Mouse (Mus musculus) gonadal fat pad, adult 2 months (tissue): ENCODE results near the gene Hadh. TPM values are rescaled to one million over a fixed set of nuclear protein-coding genes. Genes with fewer than 3 reads are reported as not detected.

ENCODE experiments used
- DNase-seq: peaks from one replicate; pipeline ENCODE4 v3.0.0-alpha.2; 2012; ENCODE audit warnings: low read depth
- polyA plus RNA-seq: library from polyadenylated mRNA; depleted of rRNA; stranded (reverse); fragments of >200 nt; gene quantifications from 2 replicates; pipeline ENCODE4 v1.2.3, GENCODE M21; 2012; rRNA removed

Gene Hadh
- polyA plus RNA-seq, 1 experiment = 212 TPM

DNA sequence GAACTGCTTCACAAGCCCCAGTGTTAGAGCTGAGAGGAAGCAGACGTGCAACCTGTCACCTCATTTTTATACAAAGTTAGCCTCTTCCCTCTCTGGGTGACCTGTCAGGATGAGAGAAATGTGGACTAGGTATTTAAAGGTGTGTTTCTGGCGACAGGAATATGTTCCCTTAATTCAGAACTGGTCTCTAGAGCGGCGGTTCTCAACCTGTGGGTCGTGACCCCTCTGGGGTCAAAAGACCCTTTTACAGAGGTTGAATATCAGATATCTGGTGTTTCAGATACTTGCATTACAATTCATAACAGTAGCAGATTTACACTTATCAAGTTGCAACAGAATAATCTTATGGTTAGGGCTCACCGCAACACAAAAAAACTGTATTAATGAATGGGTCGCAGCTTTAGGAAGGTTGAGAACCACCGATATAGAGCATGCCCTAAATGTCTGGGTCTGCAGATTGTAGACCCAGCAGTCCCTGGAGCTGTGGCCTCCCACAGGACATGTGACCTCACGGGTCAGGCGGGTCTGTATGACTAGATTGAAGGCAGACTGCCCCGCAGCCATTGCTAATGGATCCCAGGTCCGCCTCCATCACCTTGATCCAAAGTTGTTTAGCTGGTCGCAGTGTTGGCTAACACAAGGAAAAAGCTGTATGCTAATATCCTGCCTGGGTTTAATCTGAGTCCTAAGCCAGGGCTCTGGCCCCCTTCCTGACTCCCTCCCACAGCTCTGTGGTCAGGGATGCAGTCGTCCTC is 53.1 kb downstream of the Hadh start:
- DNase-seq = no peak

DNA sequence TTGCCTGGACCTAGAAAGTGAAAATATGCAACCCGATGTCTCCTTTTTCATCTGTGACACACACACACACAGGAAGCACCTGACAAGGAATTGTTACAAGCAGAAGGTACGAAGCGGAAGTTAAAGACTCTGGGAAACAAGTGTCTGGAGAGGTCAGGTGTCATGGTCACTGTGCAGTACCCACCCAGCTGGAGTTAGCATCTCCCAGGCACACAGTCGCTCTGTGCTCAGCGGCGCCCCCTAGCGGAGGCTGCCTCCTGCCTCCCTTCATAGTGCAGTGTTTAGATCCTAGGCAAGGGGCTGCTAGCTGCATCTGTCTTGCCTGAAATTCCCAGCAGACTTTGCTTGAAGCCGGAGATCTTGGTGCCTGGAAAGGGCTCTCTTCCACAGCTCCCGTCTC is 57.1 kb downstream of the Hadh start:
- no peak for DNase-seq

DNA sequence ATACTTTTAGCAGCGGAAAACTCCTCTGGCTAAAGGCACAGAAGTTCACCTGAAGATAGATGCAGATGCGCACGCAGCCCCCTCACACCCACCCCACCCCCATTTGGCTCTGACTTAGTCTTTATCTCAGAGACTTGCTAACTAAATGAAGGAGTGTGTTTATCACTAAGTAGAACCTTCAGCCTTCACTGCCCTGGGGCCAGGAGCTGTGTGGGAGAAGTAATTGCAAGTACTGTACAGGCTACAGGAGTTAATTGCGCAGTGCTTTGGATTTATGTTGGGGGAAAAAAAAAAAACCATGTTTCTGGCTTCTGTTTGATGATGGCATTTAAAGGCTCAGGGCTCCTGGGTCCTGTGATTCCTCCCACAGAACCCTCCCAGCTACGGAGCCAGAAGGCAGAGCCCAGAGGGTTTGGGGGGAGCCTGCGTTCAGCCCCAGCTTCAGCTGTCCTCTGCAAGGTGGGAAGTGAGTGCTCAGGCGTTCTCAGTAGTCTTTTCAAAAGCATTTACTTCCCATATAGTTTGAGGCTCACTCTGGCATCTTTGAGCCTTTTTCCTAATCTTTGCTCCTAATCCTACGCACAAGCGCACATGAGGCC is 57.7 kb downstream of the Hadh start:
- DNase-seq = no peak

DNA sequence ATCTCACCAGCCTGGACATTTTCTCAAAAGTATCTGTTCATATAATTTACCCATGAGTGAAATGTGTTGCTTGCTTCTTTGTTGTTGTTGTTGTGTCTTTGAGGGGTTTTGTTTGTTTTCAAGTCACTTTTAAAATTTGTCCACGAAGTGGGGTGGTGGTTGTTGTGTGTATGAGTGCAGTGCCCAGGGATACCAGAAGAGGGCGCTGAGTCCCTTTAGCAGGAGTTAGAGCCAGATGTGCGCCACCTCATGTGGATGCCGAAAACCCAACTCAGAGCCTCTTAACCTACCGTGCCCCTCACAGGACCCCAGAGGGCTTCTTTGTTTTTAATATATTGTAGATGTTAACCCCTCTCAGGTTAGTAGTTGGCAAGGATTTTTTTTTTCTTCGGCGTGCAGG is 59.7 kb downstream of the Hadh start:
- DNase-seq = no peak

DNA sequence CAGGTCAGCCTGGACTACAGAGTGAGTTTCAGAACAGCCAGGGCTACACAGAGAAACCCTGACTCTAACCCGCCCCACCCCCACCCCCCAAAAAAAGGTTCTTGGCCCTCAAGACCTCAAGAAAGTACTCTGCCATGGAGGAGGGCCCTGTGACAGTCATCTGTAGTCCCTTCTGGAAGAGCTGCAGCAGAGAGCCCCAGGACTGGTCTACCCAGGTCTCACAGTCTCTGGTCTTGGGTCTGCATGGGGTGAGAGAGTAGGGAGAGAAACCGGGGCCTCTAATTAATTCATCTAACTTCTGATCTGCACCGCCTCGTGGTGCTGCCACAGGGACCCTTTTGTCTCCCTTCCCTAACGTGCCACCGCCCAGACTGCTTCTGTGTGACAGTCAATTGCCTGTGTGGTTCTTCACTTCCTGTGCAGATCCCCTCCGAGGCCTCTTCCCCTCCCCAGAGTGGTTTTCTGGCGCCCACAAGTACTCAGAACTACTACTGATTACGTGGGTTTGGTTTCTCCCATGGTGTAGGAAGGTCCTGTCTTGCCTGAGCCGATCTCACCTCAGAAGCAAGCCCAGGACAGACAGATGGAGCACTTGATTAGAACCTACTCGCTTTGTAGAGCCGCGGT is 63.5 kb downstream of the Hadh start:
- DNase-seq = no peak

DNA sequence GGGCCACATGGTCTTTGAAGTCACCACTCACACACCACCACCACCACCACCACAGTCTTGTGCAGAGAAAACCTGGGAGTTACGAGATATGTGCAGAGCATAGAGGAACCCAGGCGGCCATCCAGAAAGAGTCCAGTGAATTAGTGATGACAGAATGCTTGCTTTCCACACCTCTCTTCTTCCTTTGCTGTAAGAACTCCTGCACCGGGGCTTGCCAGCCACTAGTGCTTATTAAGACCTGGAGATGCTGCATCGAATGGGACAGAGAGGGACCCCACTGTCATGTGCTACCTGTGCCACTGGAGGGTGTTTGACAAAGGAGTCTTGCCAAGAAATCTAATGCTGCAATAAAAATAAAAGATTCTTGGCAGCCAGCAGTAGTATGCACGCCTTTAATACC is 64.1 kb downstream of the Hadh start:
- DNase-seq = no peak

DNA sequence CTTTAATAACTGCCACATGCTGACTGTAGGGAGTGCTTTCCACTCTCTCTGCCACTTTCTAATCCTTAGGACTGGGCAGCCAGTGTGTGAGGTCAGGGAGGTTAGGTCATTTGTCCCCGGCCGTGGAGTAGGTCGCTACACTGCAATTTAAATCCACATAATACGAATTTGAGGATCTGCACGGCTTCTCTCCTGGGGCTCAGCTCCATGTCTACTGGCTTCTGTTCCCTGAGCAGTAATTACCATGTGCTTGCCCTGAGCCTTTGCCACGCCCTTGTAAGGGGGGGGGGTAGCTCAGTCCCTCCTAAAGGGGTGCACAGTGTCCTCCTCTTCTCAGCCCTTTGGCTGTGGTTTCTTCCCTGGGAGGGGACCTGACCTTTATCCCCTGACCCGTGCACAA is 69.6 kb downstream of the Hadh start:
- DNase-seq = no peak

DNA sequence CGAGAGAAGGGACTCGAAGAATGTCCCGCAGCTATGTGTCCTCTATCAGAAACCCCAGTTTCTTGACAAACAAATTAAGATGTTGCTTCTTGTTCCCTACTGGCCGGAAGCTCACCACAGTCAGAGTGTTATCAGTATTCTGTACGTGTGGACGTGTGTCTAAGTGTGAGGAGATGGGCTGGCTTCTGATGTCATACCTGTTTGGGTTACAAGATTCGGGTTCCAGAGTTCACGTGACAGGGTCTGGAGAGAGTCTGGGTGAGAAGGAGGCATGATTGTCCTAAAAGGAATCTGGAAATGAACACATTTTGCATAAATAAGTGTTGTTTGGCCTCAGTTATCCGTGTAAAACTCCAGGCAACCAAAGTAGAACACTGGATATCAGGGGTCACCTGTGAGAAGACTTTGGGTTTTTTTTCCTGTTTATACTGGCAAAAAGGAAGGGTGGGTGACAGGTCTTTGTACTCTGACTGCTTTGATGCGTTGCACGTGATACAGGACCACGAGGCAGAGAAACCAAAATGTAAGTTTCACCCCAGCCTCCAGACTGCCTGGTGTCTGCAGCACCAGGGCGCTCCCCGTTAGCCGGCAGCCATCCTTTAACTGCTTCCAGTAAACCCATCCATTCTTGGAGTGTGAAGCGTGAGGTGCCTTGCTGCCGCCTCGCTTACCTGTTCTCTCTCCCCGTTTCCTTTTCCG is 72.2 kb downstream of the Hadh start:
- no peak for DNase-seq

DNA sequence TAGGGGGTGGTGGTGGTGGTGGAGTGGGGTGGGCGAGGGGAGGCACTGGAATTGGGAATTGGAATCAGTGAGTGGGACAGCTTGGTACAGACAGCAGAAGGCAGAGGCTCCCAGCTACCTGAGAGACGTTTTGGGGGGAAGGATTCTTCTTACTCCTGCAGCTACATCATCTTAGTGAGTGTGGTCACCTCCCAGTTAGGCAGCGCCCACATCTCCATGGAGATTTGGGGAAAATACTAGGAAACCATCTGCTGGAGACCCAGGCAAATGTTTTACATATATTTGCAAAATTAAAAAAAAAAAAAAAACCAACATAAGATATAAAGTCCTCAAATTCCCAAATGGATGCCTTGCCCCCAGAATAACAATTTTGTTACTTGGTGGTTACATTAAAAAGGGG is 72.9 kb downstream of the Hadh start:
- no peak for DNase-seq

DNA sequence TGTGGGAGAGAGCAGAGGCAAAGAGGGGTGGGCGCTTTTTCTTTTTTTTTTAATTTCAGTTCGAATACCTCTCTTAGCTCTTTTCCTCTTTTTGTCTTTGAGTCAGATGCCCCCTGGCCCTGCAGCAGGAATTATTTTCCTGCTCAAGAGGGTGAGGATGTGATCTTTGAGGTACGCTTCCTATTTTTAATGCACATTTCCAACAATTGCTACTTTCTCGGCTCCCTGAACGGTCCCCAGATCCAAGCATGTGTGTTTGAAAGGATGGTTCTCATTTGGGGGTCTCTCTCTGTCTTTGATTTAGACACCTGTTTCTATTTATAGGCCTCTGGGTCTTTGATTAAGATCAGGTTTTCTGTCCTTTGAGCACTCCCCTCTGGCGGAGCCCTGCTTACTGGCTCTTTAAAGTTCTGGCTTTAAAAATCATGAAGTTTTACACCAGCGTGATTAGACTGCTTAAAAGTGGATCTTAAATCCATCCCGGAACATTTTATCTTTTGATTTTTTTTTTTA is 75.3 kb downstream of the Hadh start:
- DNase-seq = no peak

DNA sequence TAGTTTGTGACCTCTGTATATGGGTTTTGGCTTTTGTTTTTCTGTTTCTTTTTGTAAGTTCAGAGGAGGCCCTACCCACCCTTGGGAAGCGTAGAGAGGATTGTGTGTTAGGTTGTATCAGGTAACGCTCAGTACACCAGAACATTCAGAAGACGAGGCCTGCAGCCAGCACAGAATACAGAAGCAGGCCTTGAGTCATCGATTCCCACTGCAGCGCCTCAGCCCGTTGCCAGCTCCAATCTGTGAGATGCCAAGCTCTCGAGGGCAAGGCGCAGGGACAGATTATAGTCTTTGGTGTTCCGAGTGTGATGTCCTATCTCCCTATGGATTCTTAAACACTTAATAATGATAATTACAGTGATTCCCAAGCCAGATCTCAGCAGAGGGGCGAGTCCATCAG is 75.9 kb downstream of the Hadh start:
- DNase-seq = no peak

DNA sequence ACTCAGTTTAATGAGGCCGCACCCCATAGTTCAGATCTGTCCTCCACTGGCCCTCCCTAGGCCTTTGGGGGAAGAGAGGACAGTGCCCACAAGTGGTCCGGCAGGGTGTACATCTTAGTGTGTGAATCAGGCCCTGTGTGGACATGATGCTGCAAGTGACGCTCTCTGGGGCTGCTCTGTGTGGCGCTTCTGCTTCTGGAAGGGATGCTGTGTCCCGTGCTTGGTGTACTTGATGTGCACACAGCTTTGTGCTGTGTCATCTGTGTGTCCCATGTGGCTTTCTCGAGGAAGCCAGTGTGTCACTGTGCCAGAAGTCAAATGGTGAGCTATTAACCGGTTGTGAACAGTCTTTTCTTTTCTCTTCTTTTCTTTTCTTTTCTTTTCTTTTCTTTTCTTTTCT is 80.4 kb downstream of the Hadh start:
- no peak for DNase-seq

DNA sequence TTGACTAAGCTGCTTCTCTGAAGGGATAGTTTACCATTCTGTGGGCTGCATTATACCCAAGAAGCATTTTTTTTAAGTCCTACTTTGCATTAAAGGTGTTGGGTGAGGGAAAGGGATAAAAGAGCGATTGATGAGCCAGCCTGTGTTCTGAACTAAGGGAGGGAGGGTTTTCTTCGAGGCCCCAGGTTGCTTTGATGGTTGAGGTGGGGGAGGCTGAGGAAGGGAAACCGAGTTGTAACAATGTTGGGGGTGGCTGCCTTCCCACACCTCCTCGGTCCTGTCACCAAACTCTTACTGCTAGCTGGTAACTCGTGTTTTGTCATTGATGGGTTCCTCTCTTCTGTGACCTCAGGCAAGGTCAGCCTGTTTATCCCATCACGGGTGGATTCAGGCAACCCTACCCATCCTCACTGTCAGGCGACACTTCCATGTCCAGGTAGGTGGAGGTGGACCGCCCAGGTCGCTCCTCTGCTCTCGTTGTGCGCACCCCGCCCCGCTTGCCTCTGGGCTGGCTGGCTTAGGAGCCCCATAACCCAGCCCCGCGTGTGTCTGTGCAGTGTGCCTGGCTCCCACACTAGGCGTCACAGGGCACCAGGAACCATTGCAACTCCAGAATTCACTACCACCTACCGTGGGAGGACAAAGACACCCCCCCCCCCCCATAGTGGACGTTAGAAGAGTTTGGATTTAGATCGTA is 81.1 kb downstream of the Hadh start:
- DNase-seq = no peak

DNA sequence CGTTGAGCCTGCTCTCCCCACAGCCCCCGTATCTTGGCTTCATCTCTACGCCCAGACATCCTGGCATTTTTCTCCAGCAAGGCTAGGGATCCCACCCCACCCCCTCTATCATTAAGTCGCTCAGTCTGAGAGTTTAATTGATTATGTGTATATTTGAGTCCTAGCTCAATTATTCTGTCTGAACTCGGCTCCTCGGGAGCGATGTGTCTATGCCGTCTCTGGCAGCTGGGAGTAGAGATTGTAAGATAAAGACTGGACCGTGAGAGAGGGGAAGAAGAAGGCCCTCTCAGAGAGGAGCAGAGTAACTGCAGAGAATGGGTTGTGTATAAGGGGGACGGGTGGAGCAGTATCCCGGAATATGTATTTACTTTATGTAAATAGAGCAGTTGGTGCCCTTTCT is 81.7 kb downstream of the Hadh start:
- no peak for DNase-seq

DNA sequence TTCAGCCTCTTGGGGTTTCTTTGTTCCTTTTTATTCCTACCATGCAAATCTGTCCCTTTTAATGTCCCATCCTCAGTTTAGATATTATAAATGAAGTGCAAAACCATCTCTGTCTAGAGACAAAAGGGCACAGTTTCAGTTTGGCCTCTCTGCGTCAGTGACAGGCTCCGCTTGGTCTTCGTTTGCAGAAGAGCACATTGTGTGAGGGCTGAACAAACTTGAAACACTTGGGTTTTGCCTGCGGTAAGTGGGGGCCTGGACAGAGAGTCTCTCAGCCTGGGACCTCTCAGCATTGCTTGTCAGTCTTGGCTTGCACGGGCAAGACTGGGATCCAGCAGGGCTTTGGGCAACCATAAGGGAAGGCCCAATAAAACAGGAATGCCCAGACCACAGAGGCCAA is 85.7 kb downstream of the Hadh start:
- no peak for DNase-seq

Other genes with a start within 250 kb of the Hadh start
- gene Lef1, start 161.6 kb downstream of the Hadh start, polyA plus RNA-seq = 24.9 and 29.3 TPM in 2 replicates
- gene Cyp2u1, start 31.1 kb upstream of the Hadh start, polyA plus RNA-seq = 3.1 and 3.8 TPM in 2 replicates
- gene Sgms2, start 219.3 kb upstream of the Hadh start, polyA plus RNA-seq = 15.0 and 21.5 TPM in 2 replicates